Mouse (Mus musculus) mammary gland, adult 2 months (tissue): ENCODE results near the gene Scn3a. TPM values are rescaled to one million over a fixed set of nuclear protein-coding genes. Genes with fewer than 3 reads are reported as not detected.

ENCODE experiments used
- polyA plus RNA-seq: library from polyadenylated mRNA; depleted of rRNA; stranded (reverse); fragments of >200 nt; gene quantifications from 2 replicates; pipeline ENCODE4 v1.2.3, GENCODE M21; 2012; ENCODE audit warnings: low replicate concordance; rRNA removed

The Scn3a gene
- 0.27 and 0.30 TPM in 2 replicates for polyA plus RNA-seq

GRCm38 (mm10) chr2:65566793-65567787, at the start of gene Scn3a:
Gene Scn3a (minus strand): TSS chr2:65567627.

Other genes with a start within 250 kb of the Scn3a start
- 0.43 and 2.3 TPM in 2 replicates for gene Slc38a11, start 203.6 kb downstream of the Scn3a start, polyA plus RNA-seq
- gene Scn2a, start 53.1 kb upstream of the Scn3a start, polyA plus RNA-seq = 0.12 and 0.91 TPM in 2 replicates